Comparison of ENCODE assay signal across 8 mouse cellular contexts in the genomic region with DNA sequence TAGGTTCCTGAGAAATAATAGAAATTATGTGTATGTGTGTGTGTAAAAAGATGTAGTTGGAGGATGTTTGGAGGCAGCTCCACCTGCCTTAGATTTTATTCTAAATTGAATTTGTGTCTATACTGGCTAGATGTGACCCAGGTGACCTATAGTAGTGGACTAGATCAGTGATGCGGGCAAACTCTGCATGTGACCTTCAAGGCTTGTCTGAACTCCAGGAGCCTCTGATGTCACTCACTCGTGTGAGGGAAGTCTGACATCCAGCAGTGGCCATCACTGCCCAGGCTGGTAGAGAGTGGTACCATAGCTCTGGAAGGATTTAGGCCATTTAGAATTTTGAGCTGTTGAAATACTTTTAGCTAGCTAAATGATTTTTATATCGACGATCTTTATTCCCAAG. TPM values are rescaled to one million over a fixed set of nuclear protein-coding genes. Genes with fewer than 3 reads are reported as not detected.
A peak's percentile ranks its signal among the peaks of the same experiment; 100 is the strongest.
DNase-seq lines count a peak whose midpoint lies in the region; ATAC-seq lines count a peak whose summit lies in the region.

No protein-coding gene starts in this region.

- no peaks in the 10 kb centered on the region for H3K9me3 ChIP-seq in heart, embryonic 13.5 days
- H3K9me3 ChIP-seq in forebrain, embryonic 14.5 days (replicated peaks; ENCODE audit: control insufficient read depth, low read length), result no peaks in the 10 kb centered on the region
- H3K9me3 ChIP-seq in liver, embryonic 11.5 days (ENCODE audit: control insufficient read depth, low read length), result no peaks in the 10 kb centered on the region
- H3K9me3 ChIP-seq in stomach, embryonic 15.5 days, result no peaks in the 10 kb centered on the region

- H3K36me3 ChIP-seq in heart, embryonic 13.5 days, result no peaks in the 10 kb centered on the region
- H3K36me3 ChIP-seq in forebrain, embryonic 14.5 days (ENCODE audit: control insufficient read depth, insufficient read depth, low read length), result no peaks in the 10 kb centered on the region
- no peaks in the 10 kb centered on the region for H3K36me3 ChIP-seq in liver, embryonic 11.5 days (ENCODE audit: control insufficient read depth, insufficient read depth, low read length)
- H3K36me3 ChIP-seq in stomach, embryonic 15.5 days, result no peaks in the 10 kb centered on the region

- peak overlapping the region; percentile 80 for H3K4me2 ChIP-seq in heart, embryonic 13.5 days
- peak overlapping the region; percentile 75 for H3K4me2 ChIP-seq in forebrain, embryonic 14.5 days (ENCODE audit: low read length)
- peak overlapping the region; percentile 88 for H3K4me2 ChIP-seq in liver, embryonic 11.5 days
- peak overlapping the region; percentile 64 for H3K4me2 ChIP-seq in stomach, embryonic 15.5 days

- peaks cover 34% of the 10 kb centered on the region for H3K4me1 ChIP-seq in heart, embryonic 13.5 days
- peaks cover 21% of the 10 kb centered on the region for H3K4me1 ChIP-seq in forebrain, embryonic 14.5 days (ENCODE audit: control insufficient read depth, insufficient read depth, low read length)
- peaks cover 19% of the 10 kb centered on the region for H3K4me1 ChIP-seq in liver, embryonic 11.5 days (replicated peaks; ENCODE audit: control insufficient read depth, insufficient read depth, low read length)
- H3K4me1 ChIP-seq in stomach, embryonic 15.5 days, result no peaks in the 10 kb centered on the region

- no peak for ATAC-seq in heart, embryonic 13.5 days (ENCODE audit: extremely low read depth, insufficient number of reproducible peaks, low FRiP score, low TSS enrichment)
- no peak for ATAC-seq in forebrain, embryonic 14.5 days
- no peak for ATAC-seq in liver, embryonic 11.5 days (replicated peaks; ENCODE audit: low FRiP score)
- ATAC-seq in stomach, embryonic 15.5 days (ENCODE audit: insufficient read depth, low FRiP score, low read depth), result no peak
- no peak for ATAC-seq in megakaryocyte-erythroid progenitor cell, adult 5-6 weeks (replicated peaks; ENCODE audit: low FRiP score, low TSS enrichment, poor library complexity, severe bottlenecking)

- H3K9ac ChIP-seq in heart, embryonic 13.5 days, result peak overlapping the region; percentile 74
- peak overlapping the region; percentile 56 for H3K9ac ChIP-seq in forebrain, embryonic 14.5 days (ENCODE audit: low read length)
- H3K9ac ChIP-seq in liver, embryonic 11.5 days (ENCODE audit: low read depth, low read length), result peak overlapping the region; percentile 68; the same call in 1 of the 2 replicates
- H3K9ac ChIP-seq in stomach, embryonic 15.5 days, result no peak overlapping the region

- no peaks in the 10 kb centered on the region for H3K27me3 ChIP-seq in heart, embryonic 13.5 days (replicated peaks)
- H3K27me3 ChIP-seq in forebrain, embryonic 14.5 days (replicated peaks; ENCODE audit: control insufficient read depth, insufficient read depth, low read length), result no peaks in the 10 kb centered on the region
- no peaks in the 10 kb centered on the region for H3K27me3 ChIP-seq in liver, embryonic 11.5 days (replicated peaks; ENCODE audit: control insufficient read depth, insufficient read depth, low read length)
- H3K27me3 ChIP-seq in stomach, embryonic 15.5 days (replicated peaks), result no peaks in the 10 kb centered on the region

- H3K27ac ChIP-seq in heart, embryonic 13.5 days (replicated peaks), result no peak overlapping the region
- H3K27ac ChIP-seq in forebrain, embryonic 14.5 days (ENCODE audit: low read depth, low read length), result no peak overlapping the region
- H3K27ac ChIP-seq in liver, embryonic 11.5 days (ENCODE audit: low read depth, low read length), result no peak overlapping the region
- no peak overlapping the region for H3K27ac ChIP-seq in stomach, embryonic 15.5 days

- peak overlapping the region; percentile 86 for H3K4me3 ChIP-seq in heart, embryonic 13.5 days
- peak overlapping the region; percentile 72 for H3K4me3 ChIP-seq in forebrain, embryonic 14.5 days (ENCODE audit: low read depth, low read length)
- H3K4me3 ChIP-seq in liver, embryonic 11.5 days (ENCODE audit: low read depth, low read length), result peak overlapping the region; percentile 87
- H3K4me3 ChIP-seq in stomach, embryonic 15.5 days (replicated peaks), result peak overlapping the region; percentile 82

- DNase-seq in heart, postnatal 4 days, result no peak
- peak; percentile 10 for DNase-seq in adrenal gland, postnatal 25 days
- DNase-seq in forebrain, embryonic 14.5 days (ENCODE audit: low spot score), result no peak
- no peak for DNase-seq in liver, embryonic 11.5 days (ENCODE audit: low spot score)
- no peak for DNase-seq in layer of hippocampus, adult 9-10 months (ENCODE audit: low spot score)

- WGBS in heart, embryonic 13.5 days, result 38% methylated on average over 4 of the region's 4 CpGs
- WGBS in forebrain, embryonic 14.5 days, result 45% methylated on average over 4 of the region's 4 CpGs
- 43% methylated on average over 4 of the region's 4 CpGs for WGBS in liver, embryonic 11.5 days
- WGBS in stomach, embryonic 15.5 days, result 36% methylated on average over 4 of the region's 4 CpGs

RNA-seq across cellular contexts. Expression of a gene that starts 1.5 kb away (rescaled TPM):
- polyA plus RNA-seq in heart, embryonic 13.5 days (2015; fragmentation: Nextera tagmentation; extraction: Ambion mirVana), result 9.2 and 12.3 TPM in 2 replicates
- 10 to 100 TPM; 67.1 to 70.3 TPM for total RNA-seq in heart, postnatal 4 days (2021)
- total RNA-seq in adrenal gland, postnatal 25 days (2021), result 58.2 and 62.9 TPM in 2 replicates
- polyA plus RNA-seq in forebrain, embryonic 14.5 days (2014; fragmentation: Nextera tagmentation; extraction: Ambion mirVana), result 18.1 and 22.5 TPM in 2 replicates
- polyA plus RNA-seq in liver, embryonic 11.5 days (2014; fragmentation: Nextera tagmentation; extraction: Ambion mirVana), result 11.2 and 13.1 TPM in 2 replicates
- polyA plus RNA-seq in stomach, embryonic 15.5 days (2015; fragmentation: Nextera tagmentation; extraction: Ambion mirVana), result 16.9 and 17.9 TPM in 2 replicates
- 34.5 and 34.6 TPM in 2 replicates for total RNA-seq in megakaryocyte-erythroid progenitor cell, adult 5-6 weeks (2014; fragmentation: Nextera tagmentation)
- total RNA-seq in megakaryocyte-erythroid progenitor cell, adult 5-6 weeks (2017), result 25.1 and 29.7 TPM in 2 replicates
